Mouse (Mus musculus): ENCODE data around the gene Olfr1377.

- TF ChIP-seq MAX (IDR thresholded peaks at IDR 0.05; ENCODE audit: low read length) (no peak), CTCF (IDR thresholded peaks at IDR 0.05 in 2 of 3, conservative IDR thresholded peaks at IDR 0.05 in 1 of 3; ENCODE audit: control insufficient read depth in 1 of 3, insufficient read depth in 1 of 3, low read depth in 2 of 3, low read length in 3 of 3, poor library complexity in 1 of 3, severe bottlenecking in 1 of 3) (no peak), NELFE (IDR thresholded peaks at IDR 0.05; ENCODE audit: low read depth, low read length) (no peak), ZC3H11A (IDR thresholded peaks at IDR 0.05; ENCODE audit: low read depth, low read length) (no peak), USF2 (IDR thresholded peaks at IDR 0.05; ENCODE audit: borderline replicate concordance in 1 of 2, insufficient read depth in 1 of 2, low read depth in 1 of 2, low read length in 2 of 2) (no peak), ELF1 (IDR thresholded peaks at IDR 0.05; ENCODE audit: low read depth, low read length) (no peak), NRF1 (IDR thresholded peaks at IDR 0.05; ENCODE audit: insufficient read depth, low read depth, low read length, poor library complexity, severe bottlenecking) (no peak), EP300 (IDR thresholded peaks at IDR 0.05; ENCODE audit: low read depth in 1 of 2, low read length in 2 of 2) (no peak), SIN3A (IDR thresholded peaks at IDR 0.05; ENCODE audit: low read length) (no peak)
Measured at GRCm38 (mm10) chr11:50953665-50954064, 28.1 kb upstream of the Olfr1377 start, which contains the start of gene Prop1.

Measured in MEL (cell line).